Mouse (Mus musculus) megakaryocyte, embryonic 14.5 days (primary cell): ENCODE measurements at regions not wholly inside any gene's neighbourhood (a gene's known extent, or its start where the extent isn't known, plus 50 kb on each side); places are given as distances from the start of the nearest gene placed in this dataset.

Experiments used
- FLI1 ChIP-seq: IDR thresholded peaks from 2 replicates; pipeline ENCODE4 v1.6.1; 2012; ENCODE audit warnings: low read length, inconsistent platforms, mixed read lengths
- GATA1 ChIP-seq: IDR thresholded peaks from 3 replicates; pipeline ENCODE4 v1.6.1; 2012; ENCODE audit warnings: mixed read lengths, low read length, inconsistent platforms, borderline replicate concordance

DNA sequence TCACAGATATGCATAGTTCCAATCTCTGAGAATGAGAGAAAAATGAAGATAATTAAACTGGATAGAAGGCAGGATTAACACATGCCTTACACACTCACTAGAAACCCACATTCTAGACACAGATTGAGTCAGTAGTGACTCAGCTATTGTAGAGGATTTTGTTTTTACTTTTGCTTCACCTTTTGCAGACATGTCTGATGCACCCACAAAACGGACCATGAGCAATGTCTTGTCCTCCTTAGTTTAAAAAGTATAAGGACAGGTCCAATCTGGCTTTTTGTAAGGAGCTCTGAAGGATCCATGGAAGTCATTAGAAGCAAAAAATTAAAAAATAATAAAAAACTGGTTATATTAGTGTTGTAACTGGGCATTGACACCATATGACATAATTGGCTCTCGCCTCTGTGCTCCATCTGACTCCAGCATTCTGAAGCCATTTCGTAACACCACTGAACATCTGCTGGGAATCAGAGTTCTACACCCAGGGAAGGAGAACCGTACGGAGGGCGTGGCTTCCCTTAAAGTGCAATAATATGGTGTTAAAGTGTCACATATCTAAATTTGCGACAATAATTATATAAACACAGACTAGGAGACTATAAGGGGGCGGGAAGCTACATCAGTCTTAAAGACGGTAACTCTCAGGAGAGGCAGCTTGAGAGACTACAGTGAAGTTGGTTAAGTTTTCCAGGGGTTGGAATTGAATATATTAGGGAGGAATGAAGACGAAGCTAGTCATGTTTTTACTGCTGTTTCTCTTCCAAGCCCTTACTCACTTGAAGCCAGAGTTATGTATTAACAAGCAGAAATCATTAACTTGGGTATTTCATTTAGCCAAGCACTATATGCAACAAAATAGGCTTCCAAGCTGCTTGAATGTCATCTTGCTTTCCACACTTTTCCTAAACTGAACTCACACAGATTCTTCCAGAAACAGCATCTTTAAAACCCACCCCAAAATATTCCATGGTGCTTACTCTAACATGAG is 558.0 kb downstream of the Ebf1 start:
- TF ChIP-seq GATA1 (no peak), FLI1 (no peak)
